9 mouse cellular contexts compared by ENCODE assay signal in genomic region chr5:71699696-71700467, GRCm38 (mm10). TPM values are rescaled to one million over a fixed set of nuclear protein-coding genes. Genes with fewer than 3 reads are reported as not detected.
DNase-seq lines count a peak whose midpoint lies in the region; ATAC-seq lines count a peak whose summit lies in the region.
"Had no signal": no experiment of that assay in that cellular context is flagged by ENCODE, and none has a peak within 500 bp of the region (broad histone marks: within the 10 kb centered on the region; RNA-seq: fewer than 3 reads in every experiment).

No protein-coding gene starts in this region.

- H3K9me3 ChIP-seq in forebrain, embryonic 11.5 days (ENCODE audit: control insufficient read depth, low read length): no peaks in the 10 kb centered on the region
- H3K9me3 ChIP-seq in hindbrain, embryonic 12.5 days (replicated peaks): no peaks in the 10 kb centered on the region

- peak overlapping the region; percentile 70 for H3K4me2 ChIP-seq in forebrain, embryonic 11.5 days (ENCODE audit: low read depth, low read length, severe bottlenecking)
- H3K4me2 ChIP-seq in hindbrain, embryonic 12.5 days (replicated peaks): peak overlapping the region; percentile 91

- no peak overlapping the region for H3K27ac ChIP-seq in forebrain, embryonic 11.5 days (ENCODE audit: low read depth, low read length)
- H3K27ac ChIP-seq in hindbrain, embryonic 12.5 days: no peak overlapping the region

- no peak for ATAC-seq in forebrain, embryonic 11.5 days (replicated peaks; ENCODE audit: low FRiP score)
- 0 out of 2 replicates have a peak, but pooled peaks have one; percentile 17 for ATAC-seq in hindbrain, embryonic 12.5 days (ENCODE audit: low FRiP score)

- 1% methylated on average over 19 of the region's 19 CpGs for WGBS in forebrain, embryonic 11.5 days
- under 1% methylated on average over 19 of the region's 19 CpGs for WGBS in hindbrain, embryonic 12.5 days

- no peak overlapping the region; the same call in 1 of the 2 replicates for H3K9ac ChIP-seq in forebrain, embryonic 11.5 days (ENCODE audit: low read length)
- H3K9ac ChIP-seq in hindbrain, embryonic 12.5 days: 0 out of 2 replicates have a peak overlapping the region, but pooled peaks have one; percentile 46

- DNase-seq in urinary bladder, adult 18-20 months (ENCODE audit: low spot score in 2 of 2): peak; percentile 3 to 4
- DNase-seq in urinary bladder, postnatal 10 days (ENCODE audit: low spot score): no peak
- DNase-seq in forebrain, embryonic 11.5 days (ENCODE audit: low spot score): peak; percentile 71
- DNase-seq in layer of hippocampus, postnatal 10 days (ENCODE audit: low spot score in 2 of 2): peak; percentile 75 to 82
- peak; percentile 5 for DNase-seq in lung, postnatal 14 days
- DNase-seq in right cerebral cortex, postnatal 36 days (ENCODE audit: low spot score in 2 of 2): peak; percentile 66 to 67
- DNase-seq in spleen, adult 12 weeks (ENCODE audit: low spot score): no peak

- no peaks in the 10 kb centered on the region for H3K27me3 ChIP-seq in forebrain, embryonic 11.5 days (ENCODE audit: control insufficient read depth, insufficient read depth, low read length)
- H3K27me3 ChIP-seq in hindbrain, embryonic 12.5 days: peaks cover 3% of the 10 kb centered on the region; the same call in 1 of the 2 replicates

- H3K4me3 ChIP-seq in forebrain, embryonic 11.5 days (ENCODE audit: low read depth, low read length): peak overlapping the region; percentile 35
- peak overlapping the region; percentile 54 for H3K4me3 ChIP-seq in hindbrain, embryonic 12.5 days

- H3K4me1 ChIP-seq in forebrain, embryonic 11.5 days (replicated peaks; ENCODE audit: control insufficient read depth, insufficient read depth, low read length): no peaks in the 10 kb centered on the region
- H3K4me1 ChIP-seq in hindbrain, embryonic 12.5 days: peaks cover 5% of the 10 kb centered on the region; the same call in 1 of the 2 replicates

- no peaks in the 10 kb centered on the region for H3K36me3 ChIP-seq in forebrain, embryonic 11.5 days (ENCODE audit: control insufficient read depth, insufficient read depth, low read length)
- no peaks in the 10 kb centered on the region for H3K36me3 ChIP-seq in hindbrain, embryonic 12.5 days

RNA-seq across cellular contexts. Expression of gene Gabra4, which starts 41.8 kb away (rescaled TPM):
- polyA plus RNA-seq in forebrain, embryonic 11.5 days (2014; fragmentation: Nextera tagmentation; extraction: Ambion mirVana): 1.9 and 2.7 TPM in 2 replicates
- 2.4 TPM in 2 replicates for polyA plus RNA-seq in hindbrain, embryonic 12.5 days (2016; fragmentation: Nextera tagmentation; extraction: Ambion mirVana)
- 10 to 100 TPM; 43.0 to 46.9 TPM for total RNA-seq in layer of hippocampus, postnatal 10 days (2021)
- total RNA-seq: liver, adult 2 months had no signal
- polyA plus RNA-seq: liver, adult 2 months had no signal

RNA-seq across cellular contexts. Expression of gene Gabrb1, which starts 42.0 kb away (rescaled TPM):
- 0.37 and 0.51 TPM in 2 replicates for polyA plus RNA-seq in forebrain, embryonic 11.5 days (2014; fragmentation: Nextera tagmentation; extraction: Ambion mirVana)
- 1.8 and 2.6 TPM in 2 replicates for polyA plus RNA-seq in hindbrain, embryonic 12.5 days (2016; fragmentation: Nextera tagmentation; extraction: Ambion mirVana)
- 100 to 1,000 TPM in 1 of 2 experiments, 10 to 100 TPM in 1; 99.4 to 104 TPM for total RNA-seq in layer of hippocampus, postnatal 10 days (2021)
- total RNA-seq: liver, adult 2 months had no signal
- polyA plus RNA-seq: liver, adult 2 months had no signal

Comparison
In these comparisons a context has a peak if more than half of its experiments do, and no peak if none do; other contexts are left out.
1. DNase-seq: peak in urinary bladder, adult 18-20 months (2 of 2), forebrain, embryonic 11.5 days (single experiment), layer of hippocampus, postnatal 10 days (2 of 2), lung, postnatal 14 days (single experiment) and right cerebral cortex, postnatal 36 days (2 of 2); none in urinary bladder, postnatal 10 days (single experiment) and spleen, adult 12 weeks (single experiment).